Mouse (Mus musculus): ENCODE results near the gene Astn2. TPM values are rescaled to one million over a fixed set of nuclear protein-coding genes. Genes with fewer than 3 reads are reported as not detected.

Gene Astn2
- polyA plus RNA-seq, 1 experiment from 2014 or later = 1.9 TPM

GRCm38 (mm10) chr4:65667030-65667610 lies 737.3 kb downstream of the Astn2 start:
- Histone ChIP-seq H3K9me3 (no peaks in the 10 kb centered on the region), H3K27me3 (no peaks in the 10 kb centered on the region), H3K27ac (no peak overlapping the region), H3K4me3 (no peak overlapping the region), H3K9ac (no peak overlapping the region), H3K4me1 (peaks cover 19% of the 10 kb centered on the region), H3K36me3 (no peaks in the 10 kb centered on the region), H3K4me2 (replicated peaks) (no peak overlapping the region)
- no peak for ATAC-seq (ENCODE audit: low FRiP score, low read depth)
- 24% methylated on average over 5 of the region's 5 CpGs for WGBS

DNA sequence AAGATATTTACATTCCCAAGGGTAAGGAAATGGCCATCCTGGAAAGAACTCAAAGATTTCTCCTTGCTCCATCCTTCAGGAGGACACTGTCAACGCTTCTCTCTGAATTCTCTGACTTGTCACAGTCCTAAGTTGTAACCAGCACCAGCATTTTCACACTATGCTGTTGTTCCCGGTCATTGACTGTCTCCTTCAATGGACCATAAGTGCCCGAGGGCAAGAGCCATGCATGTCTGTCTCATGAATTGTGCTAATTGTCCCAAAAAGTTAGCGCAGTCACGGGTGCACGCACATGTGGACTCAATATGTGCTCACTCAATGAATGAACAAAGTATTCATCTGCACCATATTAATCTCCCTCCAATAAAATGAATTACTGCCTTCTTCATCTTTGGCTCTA lies 741.2 kb downstream of the Astn2 start:
- Histone ChIP-seq H3K9ac (no peak overlapping the region), H3K27ac (no peak overlapping the region), H3K9me3 (no peaks in the 10 kb centered on the region), H3K4me3 (no peak overlapping the region), H3K27me3 (no peaks in the 10 kb centered on the region), H3K4me2 (replicated peaks) (no peak overlapping the region), H3K36me3 (no peaks in the 10 kb centered on the region), H3K4me1 (peaks cover 16% of the 10 kb centered on the region)
- ATAC-seq (ENCODE audit: low FRiP score, low read depth) = no peak
- 54% methylated on average over 6 of the region's 6 CpGs for WGBS

DNA sequence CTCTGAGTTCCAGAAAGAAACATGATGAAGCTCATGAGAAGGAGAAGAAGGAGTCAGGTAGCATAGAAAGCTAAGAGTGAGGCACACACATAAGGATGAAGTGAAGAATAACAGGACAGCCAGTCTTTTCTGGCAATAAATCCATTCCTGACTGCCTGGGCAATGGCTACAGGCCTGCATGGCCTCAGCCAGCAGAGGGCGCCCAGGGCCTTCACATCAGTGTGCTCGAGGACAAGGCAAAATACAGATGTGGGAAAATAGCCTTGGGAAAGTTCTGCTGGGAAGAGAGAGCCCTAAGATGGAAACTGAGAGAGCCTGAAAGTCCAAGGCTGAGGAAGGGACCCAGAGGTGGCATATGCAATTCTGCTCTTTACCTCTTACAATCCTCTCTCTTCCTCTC lies 749.7 kb downstream of the Astn2 start:
- H3K27ac ChIP-seq = no peak overlapping the region
- peak; percentile 86 for ATAC-seq (ENCODE audit: low FRiP score, low read depth)
- 0% methylated on average over 2 of the region's 2 CpGs for WGBS
- H3K27me3 ChIP-seq = peaks cover 9% of the 10 kb centered on the region; the same call in 1 of the 2 replicates
- H3K36me3 ChIP-seq = no peaks in the 10 kb centered on the region
- peaks cover 6% of the 10 kb centered on the region for H3K4me1 ChIP-seq
- no peak overlapping the region for H3K9ac ChIP-seq
- no peaks in the 10 kb centered on the region for H3K9me3 ChIP-seq
- no peak overlapping the region for H3K4me2 ChIP-seq (replicated peaks)
- no peak overlapping the region for H3K4me3 ChIP-seq

DNA sequence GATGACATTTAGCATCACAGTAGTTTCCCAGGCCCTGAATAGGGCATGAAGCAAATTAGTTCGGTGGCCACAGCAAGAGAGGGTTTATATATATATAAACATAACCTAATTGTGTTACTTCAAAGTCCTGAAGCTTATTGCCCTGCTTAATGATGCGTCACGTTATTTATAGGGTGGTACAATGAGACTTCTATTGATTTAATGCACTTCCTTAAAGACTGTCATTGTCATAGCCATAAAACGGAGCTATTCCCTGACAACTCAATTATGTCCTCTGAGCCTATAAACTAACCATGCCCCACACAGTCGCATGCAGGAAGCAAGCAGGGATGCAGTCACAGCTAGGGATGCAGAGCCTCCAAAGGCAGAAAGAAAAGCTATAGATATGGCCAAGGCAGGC lies 761.8 kb downstream of the Astn2 start:
- H3K36me3 ChIP-seq = no peaks in the 10 kb centered on the region
- WGBS = 14% methylated on average over 5 of the region's 5 CpGs
- no peak overlapping the region for H3K4me3 ChIP-seq
- no peaks in the 10 kb centered on the region for H3K9me3 ChIP-seq
- H3K4me2 ChIP-seq (replicated peaks) = no peak overlapping the region
- no peak overlapping the region for H3K9ac ChIP-seq
- H3K27ac ChIP-seq = no peak overlapping the region
- no peaks in the 10 kb centered on the region; the same call in 1 of the 2 replicates for H3K27me3 ChIP-seq
- no peak for ATAC-seq (ENCODE audit: low FRiP score, low read depth)
- 0 out of 2 replicates have a peak, but pooled peaks cover 3% of the 10 kb centered on the region for H3K4me1 ChIP-seq

DNA sequence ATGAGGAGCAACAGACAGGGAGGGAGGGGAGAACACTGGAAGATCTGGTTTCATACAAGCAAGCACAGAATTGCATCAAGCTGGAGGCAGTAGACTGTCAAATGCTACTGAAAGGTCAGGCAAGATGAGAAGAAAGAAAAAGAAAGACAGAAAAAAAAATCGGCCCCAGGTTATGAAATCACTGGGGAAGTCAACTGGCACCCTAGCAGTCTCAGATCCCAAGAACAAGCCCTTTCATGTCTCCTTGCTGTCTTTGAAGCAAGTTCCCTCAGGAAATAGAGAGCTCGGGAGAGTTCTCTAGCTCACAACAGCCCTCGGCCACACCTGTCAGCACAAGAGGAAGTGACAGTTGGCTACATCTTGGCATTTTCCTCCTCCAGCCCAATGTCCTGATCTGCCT lies 766.2 kb downstream of the Astn2 start:
- H3K9ac ChIP-seq = no peak overlapping the region
- no peak overlapping the region for H3K4me2 ChIP-seq (replicated peaks)
- no peak overlapping the region for H3K4me3 ChIP-seq
- H3K27ac ChIP-seq = no peak overlapping the region
- ATAC-seq (ENCODE audit: low FRiP score, low read depth) = no peak
- WGBS = 67% methylated on average over 3 of the region's 3 CpGs
- no peaks in the 10 kb centered on the region for H3K36me3 ChIP-seq
- no peaks in the 10 kb centered on the region for H3K27me3 ChIP-seq
- 0 out of 2 replicates have a peak, but pooled peaks cover 3% of the 10 kb centered on the region for H3K4me1 ChIP-seq
- H3K9me3 ChIP-seq = no peaks in the 10 kb centered on the region

- Histone ChIP-seq H3K27me3 (no peaks in the 10 kb centered on the region), H3K4me1 (peaks cover 13% of the 10 kb centered on the region; the same call in 1 of the 2 replicates), H3K4me2 (replicated peaks) (no peak overlapping the region), H3K27ac (no peak overlapping the region), H3K9ac (no peak overlapping the region), H3K36me3 (peaks cover 59% of the 10 kb centered on the region), H3K9me3 (no peaks in the 10 kb centered on the region), H3K4me3 (no peak overlapping the region)
- ATAC-seq (ENCODE audit: low FRiP score, low read depth) = no peak
- 71% methylated on average over 3 of the region's 3 CpGs for WGBS
These were observed 784.3 kb downstream of the Astn2 start for GRCm38 (mm10) chr4:65620125-65620524.

DNA sequence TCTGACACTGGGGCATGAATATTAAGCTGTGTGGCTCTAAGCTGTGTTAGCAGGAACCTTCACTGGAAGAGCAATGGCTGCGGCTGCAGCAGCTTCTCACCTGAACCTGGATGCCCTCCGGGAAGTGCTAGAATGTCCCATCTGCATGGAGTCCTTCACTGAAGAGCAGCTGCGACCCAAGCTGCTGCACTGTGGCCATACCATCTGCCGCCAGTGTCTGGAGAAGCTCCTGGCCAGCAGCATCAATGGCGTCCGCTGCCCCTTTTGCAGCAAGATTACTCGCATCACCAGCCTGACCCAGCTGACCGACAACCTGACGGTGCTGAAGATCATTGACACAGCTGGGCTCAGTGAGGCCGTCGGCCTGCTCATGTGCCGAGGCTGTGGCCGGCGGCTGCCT lies 791.3 kb downstream of the Astn2 start:
- H3K36me3 ChIP-seq = peaks cover 47% of the 10 kb centered on the region
- no peaks in the 10 kb centered on the region for H3K27me3 ChIP-seq
- H3K9ac ChIP-seq = no peak overlapping the region
- no peak overlapping the region for H3K4me2 ChIP-seq (replicated peaks)
- no peak overlapping the region for H3K4me3 ChIP-seq
- WGBS = 95% methylated on average over 14 of the region's 14 CpGs
- ATAC-seq (ENCODE audit: low FRiP score, low read depth) = no peak
- no peak overlapping the region for H3K27ac ChIP-seq
- 0 out of 2 replicates have a peak, but pooled peaks cover 3% of the 10 kb centered on the region for H3K9me3 ChIP-seq
- peaks cover 25% of the 10 kb centered on the region for H3K4me1 ChIP-seq

DNA sequence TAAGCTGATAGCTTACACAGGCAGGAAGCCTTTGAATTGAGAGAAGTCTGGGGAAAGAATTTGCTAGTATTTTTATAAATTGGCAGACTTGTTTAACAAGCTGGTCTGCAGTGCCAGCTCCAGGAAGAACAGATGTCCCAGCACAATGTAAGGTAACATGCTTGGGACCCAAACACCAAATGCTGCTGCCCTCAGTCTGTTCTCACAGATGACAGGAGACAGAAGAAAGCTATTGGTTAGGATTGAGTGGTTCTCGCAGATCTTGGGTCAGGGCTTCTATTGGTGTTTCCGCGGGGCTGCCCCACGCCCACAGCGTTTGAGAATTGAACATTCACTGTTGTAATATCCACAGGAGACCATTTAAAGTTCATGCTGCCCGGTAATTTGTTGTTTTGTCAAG lies 793.5 kb downstream of the Astn2 start:
- H3K27ac ChIP-seq = peak overlapping the region; percentile 65
- peak; percentile 53; the same call in 1 of the 2 replicates for ATAC-seq (ENCODE audit: low FRiP score, low read depth)

GRCm38 (mm10) chr4:65610329-65610728 lies 794.1 kb downstream of the Astn2 start:
- H3K4me2 ChIP-seq (replicated peaks) = peak overlapping the region; percentile 34
- H3K9me3 ChIP-seq = 0 out of 2 replicates have a peak, but pooled peaks cover 3% of the 10 kb centered on the region
- 74% methylated on average over 5 of the region's 5 CpGs for WGBS
- peaks cover 47% of the 10 kb centered on the region for H3K4me1 ChIP-seq
- peaks cover 32% of the 10 kb centered on the region for H3K36me3 ChIP-seq
- H3K27ac ChIP-seq = peak overlapping the region; percentile 65; the same call in 1 of the 2 replicates
- ATAC-seq (ENCODE audit: low FRiP score, low read depth) = no peak
- no peaks in the 10 kb centered on the region for H3K27me3 ChIP-seq
- H3K9ac ChIP-seq = no peak overlapping the region
- H3K4me3 ChIP-seq = no peak overlapping the region

More for the DNA sequence above, 793.5 kb downstream of the Astn2 start:
- WGBS = 34% methylated on average over 6 of the region's 6 CpGs
- Histone ChIP-seq H3K27me3 (no peaks in the 10 kb centered on the region), H3K4me2 (replicated peaks) (peak overlapping the region; percentile 34), H3K36me3 (peaks cover 38% of the 10 kb centered on the region), H3K9me3 (0 out of 2 replicates have a peak, but pooled peaks cover 3% of the 10 kb centered on the region), H3K4me1 (peaks cover 42% of the 10 kb centered on the region), H3K4me3 (no peak overlapping the region), H3K9ac (no peak overlapping the region)

DNA sequence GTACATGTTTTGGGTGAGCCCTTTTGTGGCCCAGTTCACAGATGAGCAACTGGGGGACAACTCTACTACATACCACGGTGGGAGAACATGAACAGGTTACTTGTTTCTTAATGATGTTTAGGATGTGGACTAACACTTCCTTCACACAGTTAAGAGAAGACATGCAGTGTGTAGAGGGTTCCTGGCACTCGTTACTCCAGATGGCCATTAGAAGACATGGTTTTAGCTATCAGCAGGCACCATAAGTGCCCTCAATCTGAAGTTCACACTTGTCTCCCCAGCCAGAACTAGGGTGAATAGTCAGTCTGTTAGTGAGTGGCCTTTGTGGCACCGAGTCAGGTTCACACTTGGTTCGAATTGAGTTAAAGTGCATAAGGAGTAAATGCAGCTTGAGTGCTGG lies 796.3 kb downstream of the Astn2 start:
- H3K4me2 ChIP-seq (replicated peaks) = no peak overlapping the region
- no peak overlapping the region for H3K27ac ChIP-seq
- 90% methylated on average over 4 of the region's 4 CpGs for WGBS
- peaks cover 10% of the 10 kb centered on the region for H3K36me3 ChIP-seq
- no peaks in the 10 kb centered on the region for H3K9me3 ChIP-seq
- no peaks in the 10 kb centered on the region for H3K27me3 ChIP-seq
- H3K9ac ChIP-seq = no peak overlapping the region
- H3K4me1 ChIP-seq = peaks cover 49% of the 10 kb centered on the region
- ATAC-seq (ENCODE audit: low FRiP score, low read depth) = no peak
- H3K4me3 ChIP-seq = no peak overlapping the region

GRCm38 (mm10) chr4:65607184-65607631 lies 797.2 kb downstream of the Astn2 start:
- Histone ChIP-seq H3K4me3 (no peak overlapping the region), H3K9ac (no peak overlapping the region), H3K27me3 (no peaks in the 10 kb centered on the region), H3K36me3 (peaks cover 8% of the 10 kb centered on the region; the same call in 1 of the 2 replicates), H3K9me3 (no peaks in the 10 kb centered on the region), H3K4me2 (replicated peaks) (peak overlapping the region; percentile 31; the same call in 1 of the 2 replicates), H3K27ac (no peak overlapping the region), H3K4me1 (peaks cover 48% of the 10 kb centered on the region)
- 85% methylated on average over 10 of the region's 10 CpGs for WGBS
- no peak for ATAC-seq (ENCODE audit: low FRiP score, low read depth)

- Histone ChIP-seq H3K4me1 (peaks cover 28% of the 10 kb centered on the region), H3K9ac (peak overlapping the region; percentile 82), H3K9me3 (no peaks in the 10 kb centered on the region), H3K27ac (peak overlapping the region; percentile 22; the same call in 1 of the 2 replicates), H3K4me2 (replicated peaks) (peak overlapping the region; percentile 81), H3K27me3 (no peaks in the 10 kb centered on the region), H3K36me3 (peaks cover 8% of the 10 kb centered on the region; the same call in 1 of the 2 replicates), H3K4me3 (peak overlapping the region; percentile 66)
- ATAC-seq (ENCODE audit: low FRiP score, low read depth) = peak; percentile 85
- under 1% methylated on average over 21 of the region's 21 CpGs for WGBS
These were observed 799.2 kb downstream of the Astn2 start for GRCm38 (mm10) chr4:65605151-65605702.
